Mouse (Mus musculus) thymus, postnatal 25 days (tissue): ENCODE measurements around the gene Gm17545.
A peak's percentile ranks its signal among the peaks of the same experiment; 100 is the strongest.
"Not testable (repeated sequence)": the region's sequence is repeated elsewhere in the genome, so short reads cannot be mapped to it uniquely, and the experiment has no call there.

Source experiments
- DNase-seq: peaks from one replicate; pipeline ENCODE4 v3.0.0; 2022

The Gm17545 gene

GRCm38 (mm10) chr9:22453990-22454389 is at the start of gene Gm17545:
Gene Gm17545 (plus strand): TSS chr9:22454290.
- DNase-seq = not testable (repeated sequence)

- DNase-seq = no peak
These were observed 48.7 kb upstream of the Gm17545 start for GRCm38 (mm10) chr9:22405414-22405813.

GRCm38 (mm10) chr9:22407633-22408032 is 46.5 kb upstream of the Gm17545 start:
- not testable (repeated sequence) for DNase-seq

GRCm38 (mm10) chr9:22408344-22408743 is 45.7 kb upstream of the Gm17545 start:
- not testable (repeated sequence) for DNase-seq

GRCm38 (mm10) chr9:22409501-22409900 is 44.6 kb upstream of the Gm17545 start:
- no peak for DNase-seq

GRCm38 (mm10) chr9:22411002-22411857 is 42.9 kb upstream of the Gm17545 start, which contains the start of gene 9530077C05Rik:
Gene 9530077C05Rik (plus strand): TSS chr9:22411513.
- peak; percentile 96 for DNase-seq

GRCm38 (mm10) chr9:22416187-22416586 is 37.9 kb upstream of the Gm17545 start:
- DNase-seq = no peak

GRCm38 (mm10) chr9:22417547-22417946 is 36.5 kb upstream of the Gm17545 start:
- no peak for DNase-seq

GRCm38 (mm10) chr9:22419877-22420276 is 34.2 kb upstream of the Gm17545 start:
- no peak for DNase-seq

- no peak for DNase-seq
These were observed 33.6 kb upstream of the Gm17545 start for GRCm38 (mm10) chr9:22420491-22420890.

- DNase-seq = no peak
These were observed 31.5 kb upstream of the Gm17545 start for GRCm38 (mm10) chr9:22422559-22422958.

GRCm38 (mm10) chr9:22423507-22423906 is 30.6 kb upstream of the Gm17545 start:
- no peak for DNase-seq

GRCm38 (mm10) chr9:22424196-22424595 is 29.9 kb upstream of the Gm17545 start:
- DNase-seq = no peak

GRCm38 (mm10) chr9:22424719-22425118 is 29.4 kb upstream of the Gm17545 start:
- no peak for DNase-seq

GRCm38 (mm10) chr9:22428028-22428665 is 25.9 kb upstream of the Gm17545 start:
- no peak for DNase-seq

- DNase-seq = no peak
These were observed 25.3 kb upstream of the Gm17545 start for GRCm38 (mm10) chr9:22428666-22429410.

- DNase-seq = peak; percentile 53
These were observed 24.4 kb upstream of the Gm17545 start for GRCm38 (mm10) chr9:22429533-22430241.

- DNase-seq = peak; percentile 16
These were observed 23.7 kb upstream of the Gm17545 start for GRCm38 (mm10) chr9:22430315-22430840.

- no peak for DNase-seq
These were observed 20.9 kb upstream of the Gm17545 start for GRCm38 (mm10) chr9:22433221-22433620.

- no peak for DNase-seq
These were observed 20.0 kb upstream of the Gm17545 start for GRCm38 (mm10) chr9:22434101-22434500.

GRCm38 (mm10) chr9:22438826-22439225 is 15.3 kb upstream of the Gm17545 start:
- DNase-seq = no peak

- DNase-seq = no peak
These were observed 10.9 kb upstream of the Gm17545 start for GRCm38 (mm10) chr9:22443157-22443556.
